Mouse (Mus musculus) limb, embryonic 15.5 days (tissue): ENCODE results near the gene Duox1. TPM values are rescaled to one million over a fixed set of nuclear protein-coding genes. Genes with fewer than 3 reads are reported as not detected.

Experiments
- ATAC-seq: fragments of 200-750 bp; cut with Nextera tagmentation; 2 replicates; pipeline ENCODE4 v1.8.0; 2017; ENCODE audit warnings: low read depth, moderate TSS enrichment; ENCODE audit not compliant: insufficient number of reproducible peaks, low FRiP score, low TSS enrichment
- H3K27ac ChIP-seq: fragments of 300-500 bp; sonication (generic); 2 replicates; pipeline ENCODE4 v1.5.1; 2015; ENCODE audit warnings: moderate library complexity, mild to moderate bottlenecking, inconsistent platforms
- H3K27me3 ChIP-seq: fragments of 300-500 bp; sonication (generic); 2 replicates; pipeline ENCODE4 v1.6.1; 2015; ENCODE audit warnings: inconsistent platforms
- H3K36me3 ChIP-seq: fragments of 300-500 bp; sonication (generic); 2 replicates; pipeline ENCODE4 v1.6.1; 2015; ENCODE audit warnings: inconsistent platforms
- H3K4me1 ChIP-seq: fragments of 300-500 bp; sonication (generic); 2 replicates; pipeline ENCODE4 v1.6.1; 2015; ENCODE audit warnings: inconsistent platforms
- H3K4me2 ChIP-seq: fragments of 300-500 bp; sonication (generic); 2 replicates; pipeline ENCODE4 v1.6.1; 2015; ENCODE audit warnings: mild to moderate bottlenecking, inconsistent platforms
- H3K4me3 ChIP-seq: fragments of 300-500 bp; sonication (generic); 2 replicates; pipeline ENCODE4 v1.5.1; 2015; ENCODE audit warnings: mild to moderate bottlenecking, inconsistent platforms
- H3K9ac ChIP-seq: fragments of 300-500 bp; sonication (generic); 2 replicates; pipeline ENCODE4 v1.6.1; 2015; ENCODE audit warnings: inconsistent platforms
- H3K9me3 ChIP-seq: fragments of 300-500 bp; sonication (generic); 2 replicates; pipeline ENCODE4 v1.6.1; 2016; ENCODE audit warnings: inconsistent platforms
- WGBS: fragments of 180-500 bp; shearing (Covaris S2); methylation state at CpG from one replicate; pipeline ENCODE4 v1.1.7; 2015; 5-methylcytosine and 5-hydroxymethylcytosine counted together
- polyA plus RNA-seq: library from polyadenylated mRNA; unstranded; fragments of >200 nt; fragmentation: Nextera tagmentation; extraction: Ambion mirVana; gene quantifications from 2 replicates; pipeline ENCODE4 v1.2.1, GENCODE M21; 2015

The Duox1 gene
- polyA plus RNA-seq, 1 experiment from 2014 or later, result 2.7 TPM

DNA sequence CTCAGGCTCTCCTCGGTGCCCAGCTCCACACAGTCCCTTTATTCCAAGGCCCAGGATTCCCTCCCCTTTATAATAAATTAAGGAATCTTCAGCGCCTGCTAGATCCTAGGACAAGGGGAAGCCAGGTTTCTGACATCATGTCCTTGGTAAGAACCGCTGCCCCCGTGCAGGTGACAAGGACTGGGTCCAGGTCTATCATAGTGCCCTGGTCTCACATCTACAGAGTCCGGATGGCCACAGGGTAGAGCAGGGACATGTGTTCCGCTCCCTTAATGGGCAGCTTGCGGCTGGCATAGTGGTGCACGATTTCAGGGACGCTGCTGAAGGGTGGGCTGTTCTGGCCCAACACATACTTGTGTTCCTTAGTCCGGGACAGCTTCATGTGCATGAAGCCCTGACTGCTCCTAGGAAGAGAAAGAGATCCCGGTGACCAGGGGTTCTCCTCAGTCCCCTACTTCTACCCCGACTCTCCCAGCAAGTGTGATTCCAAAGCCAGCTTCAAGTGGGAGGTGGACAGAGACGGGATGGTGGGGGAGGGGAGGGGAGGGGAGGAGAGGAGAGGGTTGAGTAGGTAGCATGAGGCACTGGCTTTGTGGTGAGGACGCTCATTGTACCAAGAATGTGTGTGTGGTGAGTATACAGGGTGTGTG, 33.8 kb downstream of the Duox1 start:
- Histone ChIP-seq H3K27me3 (no peaks in the 10 kb centered on the region), H3K36me3 (peaks cover 19% of the 10 kb centered on the region), H3K27ac (peak overlapping the region; percentile 99), H3K4me3 (peak overlapping the region; percentile 61), H3K9me3 (no peaks in the 10 kb centered on the region), H3K9ac (peak overlapping the region; percentile 68), H3K4me2 (peak overlapping the region; percentile 69), H3K4me1 (peaks cover 33% of the 10 kb centered on the region)
- 13% methylated on average over 14 of the region's 14 CpGs for WGBS
- ATAC-seq, result peak; percentile 9; the same call in 1 of the 2 replicates

DNA sequence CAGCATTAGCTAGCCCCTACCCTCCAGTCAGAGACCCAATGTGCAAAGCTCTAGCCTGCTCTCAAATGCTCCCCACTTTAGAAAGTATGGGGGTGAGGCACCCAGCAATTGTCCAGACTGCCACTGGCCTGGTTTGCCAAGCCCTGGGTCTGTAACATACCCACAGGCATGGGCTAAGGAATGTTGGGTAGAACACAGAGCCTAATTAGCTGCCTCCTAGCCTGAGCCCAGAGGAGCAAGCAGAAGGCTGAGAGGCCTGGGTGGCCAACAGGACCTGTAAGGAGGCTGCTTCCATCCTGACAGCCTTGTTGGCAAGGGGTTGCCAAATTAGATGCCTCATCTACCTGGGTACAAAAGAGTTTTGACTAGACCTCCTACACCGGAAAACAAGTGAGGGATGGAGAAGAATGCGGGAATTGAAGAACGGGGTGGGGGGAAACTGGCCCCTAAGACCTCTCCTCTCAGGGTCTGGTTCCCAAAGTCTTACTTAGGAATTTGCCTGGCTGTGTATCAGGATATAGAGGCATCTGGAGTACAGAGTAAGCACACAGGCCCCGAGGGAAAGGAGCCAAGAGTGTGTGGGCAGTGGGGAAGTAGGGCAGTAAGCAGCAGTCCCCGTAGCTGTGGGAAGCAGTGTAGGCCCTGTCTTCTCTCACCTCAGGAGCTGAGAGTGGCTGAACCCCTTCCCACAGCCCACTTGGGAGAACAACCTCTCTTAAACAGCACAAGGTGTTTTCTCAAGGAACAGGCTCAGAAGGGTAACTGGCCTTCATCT, 35.9 kb downstream of the Duox1 start:
- Histone ChIP-seq H3K27me3 (no peaks in the 10 kb centered on the region), H3K27ac (peak overlapping the region; percentile 52), H3K4me3 (no peak overlapping the region), H3K9me3 (no peaks in the 10 kb centered on the region), H3K4me2 (no peak overlapping the region), H3K9ac (no peak overlapping the region), H3K4me1 (peaks cover 28% of the 10 kb centered on the region), H3K36me3 (peaks cover 30% of the 10 kb centered on the region)
- WGBS, result 55% methylated on average over 5 of the region's 5 CpGs
- no peak for ATAC-seq

DNA sequence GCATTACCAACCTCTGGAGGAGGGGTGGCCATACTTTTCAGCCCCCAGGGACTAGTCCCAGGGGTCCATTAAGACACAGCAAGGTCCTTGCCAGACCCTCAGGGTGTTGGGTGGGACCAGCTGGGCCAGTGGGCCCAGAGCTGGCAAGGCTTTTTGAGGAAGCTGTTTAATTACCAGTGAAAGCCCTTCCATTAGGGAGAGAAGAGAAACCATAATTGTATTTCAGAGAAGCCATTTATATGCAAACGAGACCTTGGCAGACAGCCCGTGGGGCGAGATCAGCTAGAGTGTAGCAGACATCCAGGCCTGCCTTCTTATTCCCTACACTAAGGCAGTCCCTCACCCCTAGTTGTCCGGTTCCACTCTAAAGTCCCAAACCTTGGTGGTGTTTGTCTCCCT, 36.5 kb downstream of the Duox1 start:
- peaks cover 36% of the 10 kb centered on the region for H3K36me3 ChIP-seq
- ATAC-seq, result no peak
- WGBS, result 46% methylated on average over 4 of the region's 4 CpGs
- peak overlapping the region; percentile 52 for H3K27ac ChIP-seq
- H3K4me1 ChIP-seq, result peaks cover 28% of the 10 kb centered on the region
- no peak overlapping the region for H3K4me3 ChIP-seq
- H3K27me3 ChIP-seq, result no peaks in the 10 kb centered on the region
- H3K4me2 ChIP-seq, result no peak overlapping the region
- H3K9me3 ChIP-seq, result no peaks in the 10 kb centered on the region
- H3K9ac ChIP-seq, result no peak overlapping the region

DNA sequence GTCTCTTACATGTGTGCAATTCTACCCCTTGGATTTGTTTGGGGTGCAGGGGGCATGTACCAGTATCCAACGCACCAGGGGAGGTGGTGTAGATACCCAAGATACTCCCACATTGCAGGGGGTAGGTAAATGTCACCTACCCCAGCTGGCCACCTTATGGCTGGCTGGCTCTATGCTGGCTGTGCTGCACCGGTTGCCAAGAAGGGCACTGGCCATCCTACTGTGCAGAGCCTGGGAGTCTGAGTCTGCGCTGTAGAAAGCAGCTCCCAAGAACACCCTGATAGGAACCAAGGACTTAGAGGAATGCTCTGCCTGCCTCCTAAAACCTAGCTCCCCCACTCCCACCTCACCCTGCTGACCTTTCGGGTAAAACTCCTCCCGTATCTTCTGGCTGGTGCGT, 37.5 kb downstream of the Duox1 start:
- Histone ChIP-seq H3K27me3 (no peaks in the 10 kb centered on the region), H3K4me3 (no peak overlapping the region), H3K36me3 (peaks cover 42% of the 10 kb centered on the region), H3K4me2 (no peak overlapping the region), H3K9me3 (no peaks in the 10 kb centered on the region), H3K4me1 (peaks cover 24% of the 10 kb centered on the region), H3K27ac (no peak overlapping the region), H3K9ac (no peak overlapping the region)
- 85% methylated on average over 6 of the region's 6 CpGs for WGBS
- ATAC-seq, result no peak

DNA sequence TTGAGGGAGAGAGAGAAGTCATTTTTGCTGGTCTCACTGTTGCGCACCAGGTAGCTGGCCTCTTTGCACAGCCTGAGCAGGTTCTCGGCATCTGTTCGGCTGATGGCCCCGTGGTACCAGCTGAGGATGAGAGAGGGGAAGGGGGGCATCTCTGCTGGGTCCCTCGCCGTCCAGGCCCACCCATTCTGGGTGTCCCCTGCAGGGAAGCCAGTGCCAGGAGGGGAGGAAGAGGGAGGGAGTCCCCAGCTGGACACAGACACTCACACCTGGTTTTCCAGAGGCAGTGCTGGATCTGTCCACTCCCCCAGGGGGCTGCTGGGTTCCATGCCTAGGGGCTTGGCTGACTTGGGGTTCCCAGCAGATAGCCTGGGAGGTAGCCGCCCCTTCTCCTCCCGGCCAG, 38.3 kb downstream of the Duox1 start:
- ATAC-seq, result no peak
- Histone ChIP-seq H3K9me3 (no peaks in the 10 kb centered on the region), H3K9ac (no peak overlapping the region), H3K36me3 (peaks cover 47% of the 10 kb centered on the region), H3K27me3 (no peaks in the 10 kb centered on the region), H3K4me1 (peaks cover 23% of the 10 kb centered on the region), H3K4me2 (no peak overlapping the region), H3K27ac (no peak overlapping the region), H3K4me3 (no peak overlapping the region)
- 87% methylated on average over 8 of the region's 8 CpGs for WGBS

DNA sequence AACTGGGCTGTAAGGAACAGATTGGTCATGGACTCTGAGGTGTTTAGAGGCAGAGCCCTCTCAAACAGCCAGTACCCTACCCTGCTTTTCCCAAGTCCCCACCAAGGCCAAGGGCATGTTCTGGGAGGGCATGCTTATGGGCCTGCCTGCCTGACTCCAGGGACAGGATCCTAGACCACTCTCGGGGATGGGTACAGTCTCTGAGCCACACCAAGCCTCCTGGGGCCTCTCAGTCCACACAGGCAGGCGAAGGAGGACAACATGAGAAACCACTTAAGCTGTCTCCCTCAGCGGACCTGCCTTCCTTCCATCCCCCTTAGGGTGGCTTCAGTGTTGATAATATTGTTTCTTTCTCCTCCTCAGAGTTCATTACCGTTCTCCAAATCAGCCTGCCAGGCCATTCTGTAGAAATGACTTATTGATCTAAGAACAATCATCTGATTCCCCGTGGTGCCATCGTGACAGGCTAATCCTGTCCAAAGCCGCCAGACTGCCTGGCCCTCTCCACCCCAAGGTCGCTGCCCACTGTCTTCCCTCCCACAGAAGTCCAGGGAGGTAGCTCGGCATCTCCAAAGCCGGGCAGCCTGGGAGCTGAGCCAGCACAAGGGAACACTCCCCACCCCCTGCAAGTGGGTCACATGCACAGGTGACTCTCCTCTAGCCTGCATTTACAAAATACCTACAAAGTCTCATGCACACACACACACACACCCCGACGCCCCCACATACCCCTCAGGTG, 38.9 kb downstream of the Duox1 start:
- WGBS, result 77% methylated on average over 12 of the region's 12 CpGs
- Histone ChIP-seq H3K9me3 (no peaks in the 10 kb centered on the region), H3K4me3 (no peak overlapping the region), H3K4me1 (peaks cover 17% of the 10 kb centered on the region), H3K4me2 (no peak overlapping the region), H3K27ac (no peak overlapping the region), H3K27me3 (no peaks in the 10 kb centered on the region), H3K36me3 (peaks cover 47% of the 10 kb centered on the region), H3K9ac (no peak overlapping the region)
- ATAC-seq, result no peak

DNA sequence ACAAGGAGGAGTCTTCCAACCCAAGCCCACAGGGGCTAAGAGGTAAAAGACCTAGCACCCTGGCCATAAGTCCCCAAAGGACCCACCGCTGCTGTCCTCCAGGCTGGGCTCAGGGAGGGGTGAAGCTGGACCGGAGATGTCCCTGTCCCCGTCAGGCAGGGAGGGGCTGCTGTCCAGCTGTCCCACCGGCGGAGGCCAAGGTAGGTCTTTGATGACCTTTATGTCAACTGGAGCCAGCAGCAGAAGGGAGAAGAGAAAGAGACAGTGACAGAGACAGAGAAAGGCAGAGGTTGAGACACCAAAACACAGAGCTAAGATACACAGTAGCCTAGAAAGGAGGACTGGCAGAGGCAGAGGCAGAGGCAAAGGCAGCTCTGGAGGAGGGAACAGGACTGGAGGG, 39.9 kb downstream of the Duox1 start:
- 92% methylated on average over 5 of the region's 5 CpGs for WGBS
- Histone ChIP-seq H3K36me3 (peaks cover 47% of the 10 kb centered on the region), H3K27me3 (no peaks in the 10 kb centered on the region), H3K4me2 (no peak overlapping the region), H3K27ac (no peak overlapping the region), H3K4me1 (peaks cover 13% of the 10 kb centered on the region), H3K9me3 (no peaks in the 10 kb centered on the region), H3K9ac (no peak overlapping the region), H3K4me3 (no peak overlapping the region)
- ATAC-seq, result no peak

DNA sequence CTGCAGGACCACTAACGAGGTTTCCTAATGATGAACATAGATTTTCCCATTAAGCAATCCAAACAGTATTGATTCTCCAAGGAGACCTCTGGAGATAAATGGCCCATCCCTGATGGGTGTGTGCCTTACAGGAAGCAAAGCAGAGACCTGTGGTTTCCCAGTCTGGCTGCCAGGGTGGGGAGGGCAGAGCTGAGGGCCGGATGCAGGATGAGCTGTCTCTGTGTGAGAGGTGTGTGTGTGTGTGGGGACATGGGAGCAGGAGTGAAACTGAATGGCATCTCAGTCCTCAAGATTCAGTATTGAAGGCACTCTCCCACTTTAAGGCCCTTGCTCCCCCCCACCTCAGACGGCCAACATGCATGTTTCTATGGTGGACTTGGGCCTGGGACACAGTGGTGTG, 40.7 kb downstream of the Duox1 start:
- no peak for ATAC-seq
- H3K27ac ChIP-seq, result no peak overlapping the region
- no peak overlapping the region for H3K9ac ChIP-seq
- H3K4me3 ChIP-seq, result no peak overlapping the region
- H3K27me3 ChIP-seq, result no peaks in the 10 kb centered on the region
- 72% methylated on average over 3 of the region's 3 CpGs for WGBS
- H3K4me2 ChIP-seq, result no peak overlapping the region
- H3K9me3 ChIP-seq, result no peaks in the 10 kb centered on the region
- peaks cover 47% of the 10 kb centered on the region for H3K36me3 ChIP-seq
- H3K4me1 ChIP-seq, result peaks cover 15% of the 10 kb centered on the region

DNA sequence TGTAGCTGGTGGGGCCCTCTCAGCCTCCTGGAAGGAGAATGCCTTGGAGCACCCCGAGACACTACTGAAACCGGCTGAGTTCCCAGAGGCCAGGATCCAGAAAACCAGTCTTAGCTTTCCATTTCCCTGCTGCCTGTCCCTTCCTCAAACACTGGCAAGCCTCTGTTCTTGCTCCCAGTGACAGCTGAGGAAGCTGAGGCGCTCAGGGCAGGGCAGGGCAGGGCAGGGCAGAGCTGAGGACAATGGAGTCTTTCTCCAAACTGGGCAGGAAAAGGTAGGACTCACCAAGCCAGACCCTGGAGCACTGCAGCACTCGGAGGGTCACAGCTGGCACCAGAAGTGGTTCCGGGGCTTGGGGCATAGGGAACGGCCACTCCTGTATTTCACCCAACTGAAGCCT, 44.8 kb downstream of the Duox1 start:
- H3K9ac ChIP-seq, result no peak overlapping the region
- no peaks in the 10 kb centered on the region for H3K27me3 ChIP-seq
- H3K27ac ChIP-seq, result no peak overlapping the region
- ATAC-seq, result no peak
- H3K36me3 ChIP-seq, result peaks cover 32% of the 10 kb centered on the region
- no peak overlapping the region for H3K4me2 ChIP-seq
- WGBS, result 80% methylated on average over 6 of the region's 6 CpGs
- H3K9me3 ChIP-seq, result no peaks in the 10 kb centered on the region
- H3K4me3 ChIP-seq, result no peak overlapping the region
- 0 out of 2 replicates have a peak, but pooled peaks cover 12% of the 10 kb centered on the region for H3K4me1 ChIP-seq

DNA sequence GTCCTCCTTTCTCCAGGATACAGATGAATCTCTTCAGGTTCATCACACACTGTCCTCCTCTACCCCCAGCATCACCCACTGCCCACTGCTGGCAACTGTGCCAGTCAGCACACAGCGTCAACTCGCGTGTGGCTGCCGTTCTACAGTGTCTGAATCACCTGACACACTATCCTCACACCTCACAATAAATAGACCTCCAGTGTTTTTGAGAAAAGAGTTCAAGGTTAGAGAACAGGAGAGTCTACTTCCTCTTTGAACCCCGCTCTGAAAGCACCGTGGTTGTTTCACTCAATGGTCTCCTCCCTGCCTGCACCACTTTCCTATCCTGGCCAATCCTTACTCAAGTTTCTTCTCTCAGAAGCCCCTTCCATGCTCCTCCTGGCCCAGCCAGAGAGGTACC, 45.7 kb downstream of the Duox1 start:
- Histone ChIP-seq H3K27me3 (no peaks in the 10 kb centered on the region), H3K9ac (no peak overlapping the region), H3K36me3 (peaks cover 31% of the 10 kb centered on the region), H3K9me3 (no peaks in the 10 kb centered on the region), H3K4me2 (no peak overlapping the region), H3K27ac (no peak overlapping the region), H3K4me3 (no peak overlapping the region), H3K4me1 (peaks cover 17% of the 10 kb centered on the region)
- ATAC-seq, result no peak
- WGBS, result 85% methylated on average over 6 of the region's 6 CpGs

DNA sequence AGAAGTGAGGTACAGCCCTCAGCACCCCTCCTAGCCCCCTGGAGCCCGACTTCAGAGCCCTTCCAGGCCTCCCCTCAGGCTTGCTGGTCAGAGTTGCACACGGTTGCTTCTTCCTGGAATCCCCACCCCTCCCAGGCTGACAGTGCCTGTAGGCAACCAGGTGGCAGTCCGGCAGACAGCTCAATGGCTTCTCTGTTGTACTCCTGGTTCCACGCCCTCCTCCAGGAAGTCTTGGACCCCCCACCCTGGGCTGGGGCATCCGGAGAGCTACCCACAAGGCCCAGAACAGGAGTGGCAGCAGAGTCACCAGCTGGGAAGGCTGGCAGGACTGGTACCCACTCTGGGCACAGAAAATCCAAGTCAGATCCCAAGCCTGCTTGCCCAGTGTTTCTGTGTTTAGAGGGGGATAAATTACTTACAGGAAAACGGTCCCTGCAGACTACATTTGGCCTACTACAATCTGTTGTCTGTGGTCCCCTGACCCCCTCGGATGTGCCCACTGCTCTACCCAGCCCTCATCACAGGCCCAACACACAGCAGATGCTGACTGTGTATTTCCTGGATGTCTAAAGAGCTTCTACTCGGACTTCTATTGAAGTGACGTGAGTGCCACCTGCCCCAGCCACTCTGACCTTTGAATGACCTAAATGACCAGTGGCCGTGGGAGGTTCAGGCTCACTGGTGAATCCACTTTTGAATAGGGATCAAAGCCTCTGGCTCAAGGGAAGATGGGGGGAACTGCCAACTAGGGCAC, 46.6 kb downstream of the Duox1 start:
- Histone ChIP-seq H3K36me3 (peaks cover 22% of the 10 kb centered on the region), H3K27ac (no peak overlapping the region)
- 57% methylated on average over 10 of the region's 10 CpGs for WGBS

More for the DNA sequence above, 46.6 kb downstream of the Duox1 start:
- no peaks in the 10 kb centered on the region for H3K9me3 ChIP-seq
- H3K4me3 ChIP-seq, result no peak overlapping the region
- H3K4me1 ChIP-seq, result peaks cover 26% of the 10 kb centered on the region
- 0 out of 2 replicates have a peak, but pooled peaks have one; percentile 35 for ATAC-seq
- H3K4me2 ChIP-seq, result no peak overlapping the region
- H3K9ac ChIP-seq, result no peak overlapping the region
- H3K27me3 ChIP-seq, result no peaks in the 10 kb centered on the region
